Comparison of ENCODE assay signal across 8 mouse cellular contexts in genomic region chr10:109664629-109665317, GRCm38 (mm10).
DNase-seq lines count a peak whose midpoint lies in the region; ATAC-seq and TF ChIP-seq lines count a peak whose summit lies in the region.

No protein-coding gene starts in this region.

- no peak for TF ChIP-seq EP300 in lung, postnatal 0 days (IDR thresholded peaks at IDR 0.05)

- no peak overlapping the region for H3K9ac ChIP-seq in forebrain, embryonic 12.5 days
- no peak overlapping the region for H3K9ac ChIP-seq in lung, postnatal 0 days (replicated peaks; ENCODE audit: low read depth)

- no peaks in the 10 kb centered on the region for H3K9me3 ChIP-seq in forebrain, embryonic 12.5 days
- H3K9me3 ChIP-seq in lung, postnatal 0 days (ENCODE audit: low read length): no peaks in the 10 kb centered on the region

- H3K27ac ChIP-seq in forebrain, embryonic 12.5 days: no peak overlapping the region
- H3K27ac ChIP-seq in lung, postnatal 0 days (ENCODE audit: low read length): no peak overlapping the region

- no peaks in the 10 kb centered on the region for H3K36me3 ChIP-seq in forebrain, embryonic 12.5 days (replicated peaks)
- H3K36me3 ChIP-seq in lung, postnatal 0 days (ENCODE audit: insufficient read depth, low read length): no peaks in the 10 kb centered on the region

- peak; percentile 87 for TF ChIP-seq CTCF in lung, postnatal 0 days (IDR thresholded peaks at IDR 0.05)

- peak; percentile 57; the same call in 1 of the 2 replicates for ATAC-seq in forebrain, embryonic 12.5 days (ENCODE audit: low FRiP score)
- ATAC-seq in lung, postnatal 0 days: 0 out of 2 replicates have a peak, but pooled peaks have one; percentile 19

- 32% methylated on average over 14 of the region's 14 CpGs for WGBS in forebrain, embryonic 12.5 days
- 29% methylated on average over 14 of the region's 14 CpGs for WGBS in lung, postnatal 0 days

- peak; percentile 70 for DNase-seq in MEL-GATA-1-ER (ENCODE audit: extremely low read depth, low read depth)
- DNase-seq in c-Kit-positive CD71-positive TER-119-negative erythroid progenitor cells, embryonic 14.5 days (ENCODE audit: low read depth): peak; percentile 15
- DNase-seq in heart, postnatal 4 days: peak; percentile 80
- peak; percentile 85 for DNase-seq in layer of hippocampus, adult 9-10 months (ENCODE audit: low spot score)
- DNase-seq in lung, postnatal 0 days (ENCODE audit: low spot score): peak; percentile 62
- peak; percentile 89 for DNase-seq in retina, postnatal 1 day
- no peak for DNase-seq in spleen, postnatal 36 days (ENCODE audit: low spot score in 2 of 2)

- H3K4me1 ChIP-seq in forebrain, embryonic 12.5 days: peaks cover 3% of the 10 kb centered on the region; the same call in 1 of the 2 replicates
- H3K4me1 ChIP-seq in lung, postnatal 0 days (ENCODE audit: insufficient read depth, low read depth, low read length): no peaks in the 10 kb centered on the region

- peak overlapping the region; percentile 38 for H3K4me2 ChIP-seq in forebrain, embryonic 12.5 days
- no peak overlapping the region for H3K4me2 ChIP-seq in lung, postnatal 0 days (replicated peaks; ENCODE audit: low read depth, low read length)

- H3K4me3 ChIP-seq in forebrain, embryonic 12.5 days (replicated peaks): no peak overlapping the region
- no peak overlapping the region for H3K4me3 ChIP-seq in lung, postnatal 0 days (ENCODE audit: low read depth, low read length)

- no peaks in the 10 kb centered on the region for H3K27me3 ChIP-seq in forebrain, embryonic 12.5 days
- H3K27me3 ChIP-seq in lung, postnatal 0 days (replicated peaks; ENCODE audit: insufficient read depth, low read length): no peaks in the 10 kb centered on the region

Comparison
In these comparisons a context has a peak if more than half of its experiments do, and no peak if none do; other contexts are left out.
1. DNase-seq: peak in MEL-GATA-1-ER (single experiment), c-Kit-positive CD71-positive TER-119-negative erythroid progenitor cells, embryonic 14.5 days (single experiment), heart, postnatal 4 days (single experiment), layer of hippocampus, adult 9-10 months (single experiment), lung, postnatal 0 days (single experiment) and retina, postnatal 1 day (single experiment); none in spleen, postnatal 36 days (0 of 2).